Mouse (Mus musculus) liver, embryonic 14.5 days (tissue): ENCODE data around the gene Dot1l. TPM values are rescaled to one million over a fixed set of nuclear protein-coding genes. Genes with fewer than 3 reads are reported as not detected.

Experiments used
- ATAC-seq: fragments of 200-750 bp; cut with Nextera tagmentation; 2 replicates; pipeline ENCODE4 v1.8.0; 2017; ENCODE audit warnings: moderate number of reproducible peaks, mild to moderate bottlenecking, moderate library complexity; ENCODE audit not compliant: insufficient read depth
- DNase-seq, 3 experiments: peaks; one replicate each; pipeline ENCODE4 v3.0.0-alpha.2; 2012 to 2013; ENCODE audit warnings: low read depth in 3 of 3, low spot score in 3 of 3
- H3K27ac ChIP-seq: fragments of 300-500 bp; sonication (generic); 2 replicates; pipeline ENCODE4 v1.5.1; 2014; ENCODE audit warnings: moderate library complexity, mild to moderate bottlenecking, control low read depth, inconsistent platforms
- H3K27me3 ChIP-seq: fragments of 300-500 bp; sonication (generic); 2 replicates; pipeline ENCODE4 v1.6.1; 2014; ENCODE audit warnings: mild to moderate bottlenecking, low read length, moderate library complexity; ENCODE audit not compliant: control insufficient read depth, insufficient read depth
- H3K36me3 ChIP-seq: fragments of 300-500 bp; sonication (generic); replicated peaks from 2 replicates; pipeline ENCODE4 v1.6.1; 2014; ENCODE audit warnings: low read depth; ENCODE audit not compliant: control insufficient read depth, insufficient read depth
- H3K4me1 ChIP-seq, 2 experiments: fragments of 200-500 bp in 1 of 2; fragments of 300-500 bp in 1 of 2; sonication (generic) in 1 of 2; replicated peaks; 2 replicates each; pipeline ENCODE4 v1.6.1; 2012 to 2014; ENCODE audit warnings: antibody characterized with exemption in 1 of 2, inconsistent platforms in 1 of 2, low read length in 1 of 2; ENCODE audit not compliant: control insufficient read depth in 2 of 2, insufficient read depth in 2 of 2
- H3K4me2 ChIP-seq: fragments of 300-500 bp; sonication (generic); 2 replicates; pipeline ENCODE4 v1.6.1; 2014; ENCODE audit warnings: low read depth, mild to moderate bottlenecking, control low read depth, moderate library complexity
- H3K4me3 ChIP-seq, 2 experiments: fragments of 200-500 bp in 1 of 2; fragments of 300-500 bp in 1 of 2; sonication (generic) in 1 of 2; 2 replicates each; pipeline ENCODE4 v1.5.1; 2012 to 2014; ENCODE audit warnings: low read depth in 2 of 2, low read length in 2 of 2, mild to moderate bottlenecking in 2 of 2, control low read depth in 1 of 2, inconsistent platforms in 1 of 2, moderate library complexity in 1 of 2; ENCODE audit not compliant: insufficient read depth in 1 of 2
- H3K9ac ChIP-seq: fragments of 300-500 bp; sonication (generic); replicated peaks from 2 replicates; pipeline ENCODE4 v1.6.1; 2014; ENCODE audit warnings: mild to moderate bottlenecking, control low read depth, moderate library complexity
- H3K9me3 ChIP-seq: fragments of 300-500 bp; sonication (generic); 2 replicates; pipeline ENCODE4 v1.6.1; 2016; ENCODE audit warnings: low read length, mixed read lengths; ENCODE audit not compliant: control insufficient read depth
- CTCF ChIP-seq: IDR thresholded peaks from 2 replicates; pipeline ENCODE4 v1.5.1; 2016; ENCODE audit warnings: antibody characterized with exemption, low read depth, control low read depth
- EP300 ChIP-seq: IDR thresholded peaks from 2 replicates; pipeline ENCODE4 v1.6.1; 2016; ENCODE audit warnings: antibody characterized with exemption, low read depth
- WGBS: fragments of 180-500 bp; shearing (Covaris S2); extraction: QIAGEN DNeasy Blood & Tissue Kit; methylation state at CpG from one replicate; pipeline ENCODE4 v1.1.7; 2014; ENCODE audit not compliant: insufficient replicate concordance; 5-methylcytosine and 5-hydroxymethylcytosine counted together
- polyA plus RNA-seq, 2 experiments: library from polyadenylated mRNA; depleted of rRNA in 1 of 2; stranded (reverse) in 1 of 2; unstranded in 1 of 2; fragments of >200 nt; fragmentation: Nextera tagmentation in 1 of 2; extraction: Ambion mirVana in 1 of 2; gene quantifications; 2 replicates each; pipeline versions ENCODE4 v1.2.1 to v1.2.3; 2012 to 2014

Dot1l gene
- polyA plus RNA-seq, 2 experiments, result 7.1 to 11.6 TPM

DNA sequence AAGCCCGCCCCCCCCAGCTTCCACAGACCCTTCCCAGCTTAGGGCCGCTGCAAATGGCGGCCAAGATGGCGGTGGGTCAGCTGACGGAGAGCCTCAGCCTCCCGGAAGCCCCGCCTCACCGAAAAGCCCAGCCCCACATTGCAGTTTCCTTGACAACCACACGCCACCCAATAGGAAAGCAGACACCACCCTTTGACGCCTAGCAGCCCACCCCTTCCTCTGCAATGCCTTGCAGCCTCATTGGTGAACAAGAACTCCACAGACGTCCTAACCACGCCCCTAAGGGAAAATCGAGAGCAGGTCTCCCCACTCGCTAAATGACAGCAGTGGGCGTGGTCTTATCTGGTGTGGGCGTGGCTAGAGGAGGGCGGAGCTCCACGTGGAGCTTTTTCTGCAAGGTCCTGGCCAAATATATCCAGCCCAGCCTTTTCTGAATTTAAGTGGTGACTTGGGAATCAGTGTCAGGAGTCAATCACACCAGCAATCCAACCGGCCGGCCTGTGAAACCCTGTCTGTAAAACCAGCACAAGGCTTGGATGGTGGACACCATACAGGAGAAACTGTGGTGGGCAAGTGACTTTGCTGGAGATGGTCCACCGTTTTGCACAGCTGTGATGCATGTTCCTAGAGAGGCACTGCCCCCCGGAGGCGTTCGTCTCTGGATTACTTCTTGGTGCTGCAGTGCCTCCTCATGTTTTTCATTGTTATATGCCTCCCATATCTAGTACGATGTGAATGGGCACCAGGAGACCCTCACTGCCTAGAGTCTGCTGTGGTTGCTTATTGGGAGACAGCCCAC lies 12.6 kb upstream of the Dot1l start, which contains the start of gene Ap3d1:
Ap3d1 (minus strand) TSS at position 85 of the 799 bp plus-strand sequence.
- peak within 1 kb of the TSS; percentile 59 for H3K27ac ChIP-seq
- WGBS, result 2% methylated on average over 25 of the region's 25 CpGs
- peak; percentile 15; the same call in 1 of the 2 replicates for TF ChIP-seq CTCF
- no peak for TF ChIP-seq EP300

GRCm38 (mm10) chr10:80744262-80744661 lies 10.7 kb upstream of the Dot1l start:
- Histone ChIP-seq H3K27me3 (no peaks in the 10 kb centered on the region), H3K9ac (no peak overlapping the region), H3K36me3 (no peaks in the 10 kb centered on the region), H3K4me1 (peaks cover 19 to 29% of the 10 kb centered on the region in 2 experiments), H3K4me2 (peak overlapping the region; percentile 31), H3K4me3 (no peak overlapping the region), H3K27ac (peak overlapping the region; percentile 36; the same call in 1 of the 2 replicates), H3K9me3 (no peaks in the 10 kb centered on the region)
- WGBS, result 24% methylated on average over 5 of the region's 5 CpGs
- no peak for TF ChIP-seq CTCF
- TF ChIP-seq EP300, result no peak
- DNase-seq (peak; percentile 65 to 71 (median 66)), ATAC-seq (peak; percentile 42)

More for the DNA sequence above, 12.6 kb upstream of the Dot1l start, which contains the start of gene Ap3d1:
- DNase-seq (peak; percentile 100), ATAC-seq (peak; percentile 97)
- H3K4me1 ChIP-seq, result peaks cover 19 to 29% of the 10 kb centered on the region in 2 experiments
- H3K9me3 ChIP-seq, result no peaks in the 10 kb centered on the region
- H3K9ac ChIP-seq, result peak within 1 kb of the TSS; percentile 96
- peak within 1 kb of the TSS; percentile 99 for H3K4me2 ChIP-seq
- H3K36me3 ChIP-seq, result no peaks in the 10 kb centered on the region
- peak within 1 kb of the TSS; percentile 78 to 98 for H3K4me3 ChIP-seq
- H3K27me3 ChIP-seq, result no peaks in the 10 kb centered on the region

DNA sequence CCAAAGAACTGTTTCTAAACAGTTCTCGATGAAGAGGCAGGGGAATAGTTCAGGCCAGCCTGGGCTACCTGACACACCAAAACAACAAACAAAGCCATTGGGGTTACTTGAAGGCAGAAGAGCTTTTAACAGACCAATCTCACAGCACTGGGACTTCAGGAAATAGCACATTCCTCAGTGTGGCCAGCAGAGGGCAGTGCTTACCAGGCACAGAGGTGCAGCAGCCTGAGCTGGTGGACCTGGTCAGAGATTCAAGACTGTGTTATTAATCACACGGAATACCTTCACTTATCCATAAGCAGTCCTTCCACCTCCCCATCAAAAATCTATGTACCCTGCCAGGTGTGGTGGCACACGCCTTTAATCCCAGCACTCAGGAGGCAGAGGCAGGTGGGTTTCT lies 7.6 kb upstream of the Dot1l start:
- DNase-seq (peak; percentile 57 to 64 (median 62)), ATAC-seq (no peak)
- Histone ChIP-seq H3K4me1 (peaks cover 21 to 25% of the 10 kb centered on the region in 2 experiments), H3K4me3 (no peak overlapping the region), H3K9me3 (no peaks in the 10 kb centered on the region), H3K4me2 (no peak overlapping the region), H3K9ac (no peak overlapping the region), H3K27ac (no peak overlapping the region), H3K27me3 (no peaks in the 10 kb centered on the region), H3K36me3 (no peaks in the 10 kb centered on the region)
- peak; percentile 98 for TF ChIP-seq CTCF
- no peak for TF ChIP-seq EP300
- 8% methylated on average over 3 of the region's 3 CpGs for WGBS

- peak in 2 of 3 experiments; percentile 57 to 58 for DNase-seq
These were observed 6.4 kb upstream of the Dot1l start for GRCm38 (mm10) chr10:80748609-80749008.

GRCm38 (mm10) chr10:80751188-80751832 lies 3.7 kb upstream of the Dot1l start:
- Histone ChIP-seq H3K9me3 (no peaks in the 10 kb centered on the region), H3K27me3 (no peaks in the 10 kb centered on the region), H3K4me1 (peaks cover 17 to 19% of the 10 kb centered on the region in 2 experiments), H3K4me2 (peak overlapping the region; percentile 76), H3K9ac (peak overlapping the region; percentile 23), H3K36me3 (no peaks in the 10 kb centered on the region), H3K27ac (peak overlapping the region; percentile 12; the same call in 1 of the 2 replicates), H3K4me3 (peak overlapping the region; percentile 8 to 34)
- ATAC-seq (no peak), DNase-seq (no peak)
- 2% methylated on average over 16 of the region's 16 CpGs for WGBS
- TF ChIP-seq EP300 (no peak), CTCF (peak; percentile 64)

More at GRCm38 (mm10) chr10:80748609-80749008, 6.4 kb upstream of the Dot1l start:
- no peak overlapping the region for H3K9ac ChIP-seq
- no peak overlapping the region for H3K4me2 ChIP-seq
- TF ChIP-seq EP300 (no peak), CTCF (no peak)
- 8% methylated on average over 6 of the region's 6 CpGs for WGBS
- H3K9me3 ChIP-seq, result no peaks in the 10 kb centered on the region
- H3K27me3 ChIP-seq, result no peaks in the 10 kb centered on the region
- H3K4me1 ChIP-seq, result peaks cover 21 to 26% of the 10 kb centered on the region in 2 experiments
- no peaks in the 10 kb centered on the region for H3K36me3 ChIP-seq
- H3K4me3 ChIP-seq, result no peak overlapping the region
- no peak overlapping the region for H3K27ac ChIP-seq
- no peak for ATAC-seq
